Mouse (Mus musculus) skeletal muscle tissue, postnatal 0 days (tissue): ENCODE results near the gene Cyp4a32. TPM values are rescaled to one million over a fixed set of nuclear protein-coding genes. Genes with fewer than 3 reads are reported as not detected.

Source experiments
- polyA plus RNA-seq: library from polyadenylated mRNA; unstranded; fragments of >200 nt; fragmentation: Nextera tagmentation; extraction: Ambion mirVana; gene quantifications from 2 replicates; pipeline ENCODE4 v1.2.1, GENCODE M21; 2015

Cyp4a32 gene
- not detected in 2 replicates for polyA plus RNA-seq

DNA sequence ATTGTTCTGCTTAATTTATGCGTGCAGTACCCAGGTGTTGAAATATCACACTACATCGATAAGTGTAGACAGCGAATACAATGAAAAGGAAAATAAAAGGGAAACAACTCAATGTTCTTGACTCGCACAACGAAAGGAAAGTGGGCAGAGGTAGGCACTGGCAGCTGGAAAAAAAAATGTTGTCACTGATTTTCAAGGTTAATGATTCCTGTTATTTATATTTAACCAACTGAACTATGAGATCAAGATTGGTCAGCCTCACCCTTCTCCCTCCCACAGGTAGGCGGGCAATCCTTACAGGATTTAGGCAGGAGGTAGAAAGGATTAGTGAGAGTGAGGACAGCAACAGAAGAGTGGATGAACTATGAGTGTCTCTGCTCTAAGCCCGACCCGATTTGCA is at the start of gene Cyp4a32:
Cyp4a32 (plus strand) TSS at position 359 of the 400 bp plus-strand sequence.

DNA sequence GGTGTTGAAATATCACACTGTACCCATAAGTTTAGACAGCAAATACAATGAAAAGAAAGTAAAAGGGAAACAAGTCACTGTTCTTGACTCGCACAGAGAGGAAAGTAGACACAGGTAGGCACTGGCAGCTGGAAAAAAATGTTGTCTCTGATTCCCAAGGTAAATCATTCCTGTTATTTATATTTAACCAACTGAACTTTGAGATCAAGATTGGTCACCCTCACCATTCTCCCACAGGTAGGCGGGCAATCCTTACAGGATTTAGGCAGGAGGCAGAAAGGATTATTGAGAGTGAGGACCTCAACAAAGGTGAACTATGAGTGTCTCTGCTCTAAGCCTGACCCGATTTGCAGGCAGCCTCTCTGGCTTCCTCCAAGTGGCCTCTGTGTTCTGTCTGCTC is 37.4 kb upstream of the Cyp4a32 start, which contains the start of gene Cyp4a31:
Cyp4a31 (plus strand) TSS at position 249 of the 400 bp plus-strand sequence.

DNA sequence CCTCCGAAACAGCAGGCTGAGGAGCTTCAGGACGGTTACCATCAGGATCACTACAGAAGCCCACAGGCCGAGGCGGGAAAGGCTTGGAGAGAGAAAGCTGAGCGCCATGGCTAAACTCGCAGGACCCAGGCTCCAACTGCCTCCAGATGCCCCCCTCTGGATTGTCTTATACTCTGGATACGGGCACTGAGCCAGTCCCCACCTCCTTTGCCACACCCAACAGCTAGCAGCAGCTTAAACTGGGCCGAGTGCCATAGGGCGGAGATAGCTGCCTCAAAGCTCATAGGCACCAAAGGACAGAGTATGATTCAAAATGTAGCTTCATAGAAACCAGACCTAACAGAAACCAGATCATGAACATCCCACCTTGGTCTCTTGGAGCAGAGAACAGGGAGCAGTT is 46.8 kb downstream of the Cyp4a32 start, which contains the start of gene Cyp4b1:
Cyp4b1 (minus strand) TSS at position 144 of the 400 bp plus-strand sequence.

Other genes with a start within 250 kb of the Cyp4a32 start
- not detected in 2 replicates for gene Cyp4a12b, start 189.3 kb upstream of the Cyp4a32 start, polyA plus RNA-seq
- gene Cyp4a30b, start 148.4 kb upstream of the Cyp4a32 start, polyA plus RNA-seq: not detected in 2 replicates
- 0.28 and 0.51 TPM in 2 replicates for gene Cyp4a14, start 104.8 kb upstream of the Cyp4a32 start, polyA plus RNA-seq
- gene Cyp4a10, start 82.7 kb upstream of the Cyp4a32 start, polyA plus RNA-seq: 0.12 and 0.19 TPM in 2 replicates
- not detected in 2 replicates for gene Cyp4a31, start 37.3 kb upstream of the Cyp4a32 start, polyA plus RNA-seq
- gene Cyp4b1, start 46.8 kb downstream of the Cyp4a32 start, polyA plus RNA-seq: 8.1 and 14.9 TPM in 2 replicates
- gene Efcab14, start 136.8 kb downstream of the Cyp4a32 start, polyA plus RNA-seq: 21.4 and 23.9 TPM in 2 replicates
- gene Tex38, start 180.0 kb downstream of the Cyp4a32 start, polyA plus RNA-seq: 0.33 and 0.44 TPM in 2 replicates
- 55.5 and 58.5 TPM in 2 replicates for gene Atpaf1, start 183.8 kb downstream of the Cyp4a32 start, polyA plus RNA-seq
- 6.6 TPM in 2 replicates for gene Mob3c, start 227.1 kb downstream of the Cyp4a32 start, polyA plus RNA-seq
- 33.1 and 36.1 TPM in 2 replicates for gene Mknk1, start 238.2 kb downstream of the Cyp4a32 start, polyA plus RNA-seq